Mouse (Mus musculus): ENCODE measurements around the gene Trappc1.
A peak's percentile ranks its signal among the peaks of the same experiment; 100 is the strongest.

The Trappc1 gene

GRCm38 (mm10) chr11:69328517-69328916 is 4.7 kb downstream of the Trappc1 start:
- DNase-seq (ENCODE audit: low spot score), result no peak

- no peak for DNase-seq (ENCODE audit: low spot score)
These were observed 7.4 kb downstream of the Trappc1 start for GRCm38 (mm10) chr11:69331152-69331551.

- peak; percentile 63 for DNase-seq (ENCODE audit: low spot score)
These were observed 8.2 kb downstream of the Trappc1 start for GRCm38 (mm10) chr11:69331929-69332405.

GRCm38 (mm10) chr11:69332713-69333253 is 9.0 kb downstream of the Trappc1 start:
- DNase-seq (ENCODE audit: low spot score), result no peak

DNA sequence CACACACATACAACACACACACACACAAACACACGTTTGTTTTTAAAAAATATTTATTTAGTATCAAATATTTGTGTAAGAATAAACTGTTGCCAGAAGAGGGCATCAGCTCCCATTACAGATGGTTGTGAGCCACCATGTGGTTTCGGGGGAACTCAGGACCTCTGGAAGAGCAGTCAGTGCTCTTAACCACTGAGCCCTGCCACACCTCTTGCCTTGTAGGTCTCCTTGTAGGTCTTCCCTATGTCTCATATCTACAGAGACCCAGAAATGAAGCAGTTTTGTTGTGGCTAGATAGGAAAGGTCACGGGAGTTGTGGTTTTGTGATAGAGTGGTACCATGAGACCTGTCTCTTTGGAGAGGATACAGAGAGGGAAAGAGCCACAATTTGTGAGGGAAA is 10.1 kb downstream of the Trappc1 start:
- DNase-seq (ENCODE audit: low spot score), result no peak

GRCm38 (mm10) chr11:69334796-69335195 is 11.0 kb downstream of the Trappc1 start:
- no peak for DNase-seq (ENCODE audit: low spot score)

DNA sequence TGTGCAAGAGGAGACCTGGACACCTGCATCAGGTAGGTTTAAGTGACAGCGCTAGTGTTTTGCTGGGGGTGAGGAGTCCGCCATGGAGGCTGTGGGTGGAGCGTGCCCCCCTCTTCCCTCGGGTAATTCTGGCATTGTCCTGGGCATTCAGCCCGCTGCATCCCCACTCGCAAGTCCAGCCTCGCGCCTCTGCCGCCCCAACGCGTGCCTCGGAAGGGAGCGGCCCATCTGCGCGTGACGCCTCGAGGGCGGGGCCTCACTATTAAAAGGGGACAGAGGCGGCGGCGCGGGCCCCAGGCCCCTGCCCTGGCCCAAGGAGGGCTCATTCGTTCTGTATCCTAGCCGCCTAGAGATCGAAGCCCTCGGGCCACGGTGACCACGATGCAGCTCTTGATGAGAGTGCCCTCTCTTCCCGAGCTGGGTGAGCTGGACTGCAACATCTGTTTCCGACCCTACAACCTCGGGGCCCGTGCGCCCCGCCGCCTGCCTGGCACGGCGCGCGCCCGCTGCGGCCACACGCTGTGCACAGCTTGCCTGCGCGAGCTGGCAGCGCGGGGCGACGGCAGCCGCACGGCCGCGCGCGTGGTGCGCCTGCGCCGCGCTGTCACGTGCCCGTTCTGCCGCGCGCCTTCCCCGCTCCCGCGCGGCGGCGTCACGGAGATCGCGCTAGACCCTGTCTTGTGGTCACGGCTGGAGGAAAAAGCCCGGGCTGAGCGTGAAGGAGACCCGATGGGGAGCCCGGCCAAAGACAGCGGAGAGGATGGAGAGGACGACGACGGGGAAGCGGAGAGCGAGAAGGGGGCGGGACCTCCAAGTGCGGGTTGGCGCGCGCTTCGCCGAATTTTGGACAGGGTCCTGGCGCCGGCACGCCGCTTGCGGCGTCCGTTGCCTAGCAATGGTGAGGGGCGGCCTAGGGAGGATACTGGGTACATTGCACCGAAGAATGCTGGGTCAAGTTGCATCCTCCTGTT is 16.7 kb downstream of the Trappc1 start, which contains the start of gene Rnf227:
TSS of gene Rnf227 (plus strand) at position 301 of the 971 bp plus-strand sequence.
- peak; percentile 36 for DNase-seq (ENCODE audit: low spot score)

- DNase-seq (ENCODE audit: low spot score), result no peak
These were observed 22.7 kb downstream of the Trappc1 start for GRCm38 (mm10) chr11:69346441-69346840.

GRCm38 (mm10) chr11:69356544-69356943 is 32.8 kb downstream of the Trappc1 start:
- DNase-seq (ENCODE audit: low spot score), result no peak

GRCm38 (mm10) chr11:69357690-69358089 is 33.9 kb downstream of the Trappc1 start:
- no peak for DNase-seq (ENCODE audit: low spot score)

DNA sequence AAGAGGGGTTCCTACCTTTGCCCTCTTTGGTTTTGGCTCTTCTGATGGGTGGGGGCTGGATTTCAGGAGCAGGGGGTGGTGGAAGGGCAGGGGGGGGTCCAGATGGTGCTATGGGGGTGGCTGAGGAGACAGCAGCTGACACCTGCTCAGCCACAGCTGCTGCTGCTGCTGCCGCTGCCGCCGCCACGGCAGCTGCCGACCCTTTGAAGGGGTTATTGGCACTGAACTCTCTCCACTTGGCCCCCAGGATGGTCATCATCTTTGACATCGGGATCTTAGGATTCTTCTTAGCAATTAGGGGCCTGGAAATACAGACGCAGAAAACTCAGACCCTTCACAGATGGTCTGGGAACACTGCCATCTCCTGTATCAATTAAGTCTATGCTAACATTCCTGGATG is 38.2 kb downstream of the Trappc1 start:
- DNase-seq (ENCODE audit: low spot score), result no peak

DNA sequence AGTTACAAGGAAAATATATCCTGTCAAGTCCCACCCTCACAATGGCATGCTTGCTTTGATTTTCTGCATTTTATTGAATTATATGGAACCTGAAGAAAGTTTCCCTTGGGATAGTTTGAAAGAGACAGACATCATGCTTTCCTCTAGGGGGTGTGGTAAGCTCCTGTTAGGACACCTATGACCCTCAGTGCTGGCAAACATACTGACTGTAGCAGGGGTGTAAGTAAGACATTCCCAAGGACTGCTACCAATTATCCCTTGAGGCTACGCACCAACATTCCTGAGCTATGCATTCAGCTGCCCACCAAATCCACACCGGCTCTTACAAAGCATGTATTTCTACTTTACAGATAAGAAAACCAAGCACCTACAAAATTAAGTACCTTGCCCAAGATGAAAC is 38.7 kb downstream of the Trappc1 start:
- DNase-seq (ENCODE audit: low spot score), result no peak

DNA sequence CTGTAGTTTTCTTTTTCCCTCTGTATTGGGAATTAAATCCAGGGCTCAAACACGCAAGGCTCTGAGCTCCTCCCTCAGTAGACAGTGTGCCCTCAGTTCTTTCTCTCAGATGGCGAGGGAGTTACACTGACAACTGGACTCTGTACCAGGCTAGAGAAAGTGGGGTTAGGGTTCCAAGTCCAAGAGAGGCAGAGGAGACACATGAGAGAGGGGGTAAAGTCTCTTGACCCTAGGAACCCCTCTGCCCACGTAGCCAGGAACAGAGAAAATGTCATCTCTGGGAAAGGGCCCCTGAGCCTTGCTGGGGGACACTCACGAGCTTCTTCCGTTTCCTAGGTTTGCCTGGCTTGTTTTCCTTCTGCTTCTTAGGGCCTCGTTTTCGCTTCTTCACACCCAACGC is 40.6 kb downstream of the Trappc1 start:
- no peak for DNase-seq (ENCODE audit: low spot score)

GRCm38 (mm10) chr11:69364910-69365309 is 41.1 kb downstream of the Trappc1 start:
- peak; percentile 75 for DNase-seq (ENCODE audit: low spot score)

GRCm38 (mm10) chr11:69365722-69366121 is 41.9 kb downstream of the Trappc1 start:
- no peak for DNase-seq (ENCODE audit: low spot score)

DNA sequence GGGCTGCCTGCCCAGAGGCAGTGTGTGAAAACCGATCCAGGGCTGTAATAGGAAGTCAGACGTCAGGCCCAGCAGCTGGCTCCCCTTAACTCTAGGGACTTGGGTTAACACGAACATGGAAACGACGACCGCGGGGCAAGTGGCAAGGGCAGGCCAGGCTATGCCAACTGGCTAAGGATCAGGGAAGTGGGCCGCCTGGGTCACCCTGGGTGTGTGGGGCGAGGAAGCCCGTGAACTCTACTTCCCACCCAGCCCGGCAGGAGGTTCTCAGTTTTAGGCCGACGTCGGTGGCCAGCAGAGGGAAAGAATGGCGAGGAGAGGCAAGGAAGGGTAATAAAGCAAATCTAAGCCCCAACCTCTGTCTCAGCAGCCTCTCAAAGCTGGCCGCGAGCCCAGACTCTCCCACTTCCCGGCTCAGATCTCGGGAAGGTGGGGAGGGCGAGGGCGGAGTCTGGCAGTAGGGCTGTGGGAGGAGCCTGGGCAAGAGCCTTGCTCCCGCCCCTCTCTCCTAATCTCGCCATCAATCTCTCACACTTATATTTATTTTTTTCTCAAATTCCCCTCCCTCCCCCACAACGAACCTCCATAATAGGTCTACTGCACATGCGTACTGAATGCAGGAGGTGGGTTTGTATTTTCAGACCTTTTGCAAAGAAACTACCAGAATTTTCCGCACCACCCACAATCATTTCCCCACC is 42.5 kb downstream of the Trappc1 start:
- DNase-seq (ENCODE audit: low spot score), result peak; percentile 86

- no peak for DNase-seq (ENCODE audit: low spot score)
These were observed 43.3 kb downstream of the Trappc1 start for GRCm38 (mm10) chr11:69366855-69367615.

- no peak for DNase-seq (ENCODE audit: low spot score)
These were observed 44.0 kb downstream of the Trappc1 start for GRCm38 (mm10) chr11:69367616-69368355.

GRCm38 (mm10) chr11:69368356-69369214 is 44.8 kb downstream of the Trappc1 start:
- DNase-seq (ENCODE audit: low spot score), result no peak

All from layer of hippocampus, adult 9-10 months (tissue).